Mouse (Mus musculus): ENCODE data around the gene Pla2g4e.
A peak's percentile ranks its signal among the peaks of the same experiment; 100 is the strongest.

DNA sequence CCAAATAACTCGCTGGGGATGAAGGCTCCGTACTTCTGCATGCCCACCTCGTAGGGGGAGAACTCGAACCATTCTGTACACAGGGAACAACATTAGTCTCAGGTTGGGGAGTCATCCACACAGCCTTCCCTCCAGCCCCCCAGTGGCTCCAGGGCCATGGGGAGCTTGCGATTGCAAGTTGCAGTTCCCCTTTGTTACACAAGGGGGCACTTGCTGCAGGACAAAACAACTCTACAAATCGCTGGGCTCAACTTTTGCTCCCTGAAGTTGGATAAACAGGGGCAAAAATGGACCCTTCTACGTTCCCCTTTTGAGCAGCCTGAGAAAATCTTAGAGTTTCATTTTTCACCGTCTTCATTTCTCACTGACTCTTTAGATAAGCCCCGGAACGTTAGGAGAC is 71.4 kb downstream of the Pla2g4e start:
- TF ChIP-seq CTCF (IDR thresholded peaks at IDR 0.05; ENCODE audit: low read depth) (peak; percentile 80), EP300 (IDR thresholded peaks at IDR 0.05; ENCODE audit: low read depth) (no peak)
